Mouse (Mus musculus) MEL (cell line): ENCODE results near the gene Rpl18. TPM values are rescaled to one million over a fixed set of nuclear protein-coding genes. Genes with fewer than 3 reads are reported as not detected.
A peak's percentile ranks its signal among the peaks of the same experiment; 100 is the strongest.

ENCODE experiments used
- DNase-seq: peaks from one replicate; pipeline ENCODE4 v3.0.0; 2011; ENCODE audit warnings: low read depth, low spot score
- H3K27ac ChIP-seq: 2 replicates; pipeline ENCODE4 v1.5.1; 2012; ENCODE audit warnings: low read depth, mild to moderate bottlenecking, control low read depth, low read length, moderate library complexity; ENCODE audit not compliant: control insufficient read depth
- H3K27me3 ChIP-seq, 2 experiments: fragments of 150-350 bp in 1 of 2; sonication (generic) in 1 of 2; 2 replicates each; pipeline ENCODE4 v1.6.1; 2012; ENCODE audit warnings: low read length in 2 of 2, mild to moderate bottlenecking in 2 of 2, improper control_type of control experiment in 1 of 2, moderate library complexity in 1 of 2; ENCODE audit not compliant: insufficient read depth in 2 of 2, control insufficient read depth in 1 of 2
- H3K36me3 ChIP-seq, 2 experiments: 2 replicates each; pipeline ENCODE4 v1.6.1; 2012 to 2014; ENCODE audit warnings: low read length in 2 of 2, improper control_type of control experiment in 1 of 2, inconsistent platforms in 1 of 2, mild to moderate bottlenecking in 1 of 2; ENCODE audit not compliant: insufficient read depth in 2 of 2, control insufficient read depth in 1 of 2
- H3K4me1 ChIP-seq, 2 experiments: fragments of 150-350 bp in 1 of 2; sonication (generic) in 1 of 2; 2 replicates each; pipeline ENCODE4 v1.6.1; 2012; ENCODE audit warnings: low read length in 2 of 2, improper control_type of control experiment in 1 of 2, mild to moderate bottlenecking in 1 of 2; ENCODE audit not compliant: insufficient read depth in 2 of 2, control insufficient read depth in 1 of 2
- H3K4me3 ChIP-seq, 2 experiments: fragments of 150-350 bp in 1 of 2; sonication (generic) in 1 of 2; 2 replicates each; pipeline ENCODE4 v1.5.1; 2012; ENCODE audit warnings: low read depth in 2 of 2, low read length in 2 of 2, mild to moderate bottlenecking in 2 of 2, moderate library complexity in 2 of 2, control low read depth in 1 of 2, improper control_type of control experiment in 1 of 2; ENCODE audit not compliant: control insufficient read depth in 1 of 2, insufficient read depth in 1 of 2
- H3K79me2 ChIP-seq: 2 replicates; pipeline ENCODE4 v1.6.1; 2012; ENCODE audit warnings: mild to moderate bottlenecking, low read length, moderate library complexity; ENCODE audit not compliant: control insufficient read depth, poor library complexity, insufficient read depth
- H3K9ac ChIP-seq: 2 replicates; pipeline ENCODE4 v1.6.1; 2012; ENCODE audit warnings: low read depth, mild to moderate bottlenecking, control low read depth, low read length, moderate library complexity; ENCODE audit not compliant: control insufficient read depth, poor library complexity, severe bottlenecking
- H3K9me3 ChIP-seq: fragments of 150-350 bp; sonication (generic); replicated peaks from 2 replicates; pipeline ENCODE4 v1.6.1; 2012; ENCODE audit warnings: mild to moderate bottlenecking, low read length, improper control_type of control experiment, moderate library complexity; ENCODE audit not compliant: insufficient read depth
- BHLHE40 ChIP-seq: IDR thresholded peaks from 2 replicates; pipeline ENCODE4 v1.6.1; 2012; ENCODE audit warnings: low read depth, mild to moderate bottlenecking, inconsistent platforms, low read length, improper control_type of control experiment, borderline replicate concordance
- EP300 ChIP-seq, 2 experiments: IDR thresholded peaks; 2 replicates each; pipeline ENCODE4 v1.6.1; 2011; ENCODE audit warnings: improper control_type of control experiment in 2 of 2, low read length in 2 of 2, low read depth in 1 of 2, mild to moderate bottlenecking in 1 of 2
- ETS1 ChIP-seq: IDR thresholded peaks from 2 replicates; pipeline ENCODE4 v1.6.1; 2012; ENCODE audit warnings: low read depth, mild to moderate bottlenecking, inconsistent platforms, low read length, improper control_type of control experiment, moderate library complexity
- GABPA ChIP-seq: IDR thresholded peaks from 2 replicates; pipeline ENCODE4 v1.6.1; 2012; ENCODE audit warnings: low read depth, mild to moderate bottlenecking, inconsistent platforms, low read length, improper control_type of control experiment, moderate library complexity
- GATA1 ChIP-seq: IDR thresholded peaks from 2 replicates; pipeline ENCODE4 v1.6.1; 2011; ENCODE audit warnings: low read depth, low read length, improper control_type of control experiment
- HCFC1 ChIP-seq: IDR thresholded peaks from 2 replicates; pipeline ENCODE4 v1.6.1; 2012; ENCODE audit warnings: low read depth, mild to moderate bottlenecking, inconsistent platforms, low read length, improper control_type of control experiment, moderate library complexity
- JUND ChIP-seq: IDR thresholded peaks from 2 replicates; pipeline ENCODE4 v1.6.1; 2011; ENCODE audit warnings: low read depth, mild to moderate bottlenecking, improper control_type of control experiment, low read length
- MAZ ChIP-seq: IDR thresholded peaks from 2 replicates; pipeline ENCODE4 v1.6.1; 2012; ENCODE audit warnings: low read depth, mild to moderate bottlenecking, inconsistent platforms, low read length, improper control_type of control experiment
- MXI1 ChIP-seq: IDR thresholded peaks from 2 replicates; pipeline ENCODE4 v1.6.1; 2011; ENCODE audit warnings: mild to moderate bottlenecking, low read depth, low read length, improper control_type of control experiment
- MYC ChIP-seq: IDR thresholded peaks from 2 replicates; pipeline ENCODE4 v1.6.1; 2011; ENCODE audit warnings: low read depth, mild to moderate bottlenecking, low read length, improper control_type of control experiment, moderate library complexity
- NELFE ChIP-seq: IDR thresholded peaks from 2 replicates; pipeline ENCODE4 v1.6.1; 2011; ENCODE audit warnings: low read depth, low read length, improper control_type of control experiment
- NRF1 ChIP-seq: IDR thresholded peaks from 2 replicates; pipeline ENCODE4 v1.6.1; 2014; ENCODE audit warnings: low read depth, mild to moderate bottlenecking, inconsistent platforms, low read length, improper control_type of control experiment, moderate library complexity; ENCODE audit not compliant: poor library complexity, insufficient read depth, severe bottlenecking
- POLR2AphosphoS2 ChIP-seq: IDR thresholded peaks from 2 replicates; pipeline ENCODE4 v1.6.1; 2011; ENCODE audit warnings: low read length, improper control_type of control experiment
- RAD21 ChIP-seq: IDR thresholded peaks from 2 replicates; pipeline ENCODE4 v1.6.1; 2011; ENCODE audit warnings: mild to moderate bottlenecking, low read depth, low read length, improper control_type of control experiment
- RCOR1 ChIP-seq: IDR thresholded peaks from 2 replicates; pipeline ENCODE4 v1.6.1; 2012; ENCODE audit warnings: low read depth, mild to moderate bottlenecking, inconsistent platforms, low read length, improper control_type of control experiment
- SIN3A ChIP-seq: IDR thresholded peaks from 2 replicates; pipeline ENCODE4 v1.6.1; 2012; ENCODE audit warnings: low read length, improper control_type of control experiment, inconsistent platforms
- TAL1 ChIP-seq: IDR thresholded peaks from 2 replicates; pipeline ENCODE4 v1.6.1; 2012; ENCODE audit warnings: mild to moderate bottlenecking, inconsistent platforms, low read length, moderate library complexity, mixed read lengths
- TBP ChIP-seq: IDR thresholded peaks from 2 replicates; pipeline ENCODE4 v1.8.0; 2011; ENCODE audit warnings: low read depth, low read length, improper control_type of control experiment
- UBTF ChIP-seq: IDR thresholded peaks from 2 replicates; pipeline ENCODE4 v1.6.1; 2012; ENCODE audit warnings: low read depth, mild to moderate bottlenecking, inconsistent platforms, low read length, improper control_type of control experiment, moderate library complexity, borderline replicate concordance; ENCODE audit not compliant: insufficient read depth
- USF1 ChIP-seq: IDR thresholded peaks from 2 replicates; pipeline ENCODE4 v1.6.1; 2014; ENCODE audit warnings: low read depth, mild to moderate bottlenecking, inconsistent platforms, low read length, improper control_type of control experiment, moderate library complexity
- USF2 ChIP-seq, 2 experiments: IDR thresholded peaks; 2 replicates each; pipeline ENCODE4 v1.6.1; 2011 to 2012; ENCODE audit warnings: improper control_type of control experiment in 2 of 2, low read length in 2 of 2, borderline replicate concordance in 1 of 2, inconsistent platforms in 1 of 2, low read depth in 1 of 2, mild to moderate bottlenecking in 1 of 2; ENCODE audit not compliant: insufficient read depth in 1 of 2
- ZKSCAN1 ChIP-seq: IDR thresholded peaks from 2 replicates; pipeline ENCODE4 v1.6.1; 2012; ENCODE audit warnings: low read depth, mild to moderate bottlenecking, inconsistent platforms, low read length, improper control_type of control experiment, moderate library complexity
- polyA plus RNA-seq, 2 experiments: library from polyadenylated mRNA; stranded (reverse) in 1 of 2; unstranded in 1 of 2; fragments of >175 nt in 1 of 2; fragments of >200 nt in 1 of 2; gene quantifications; 2 replicates each; pipeline versions ENCODE4 v1.2.1 to v1.2.4; 2012; ENCODE audit warnings: low replicate concordance in 2 of 2, low read depth in 1 of 2; ENCODE audit not compliant: insufficient read length in 2 of 2, insufficient read depth in 1 of 2, missing spikeins in 1 of 2
- total RNA-seq: library from RNA; depleted of rRNA; stranded (reverse); fragments of 300-350 nt; gene quantifications from 2 replicates; pipeline ENCODE4 v1.2.3, GENCODE M21; 2012

The Rpl18 gene
- total and polyA plus RNA-seq, 3 experiments = 3,544 to 3,724 TPM; not detected in 1

DNA sequence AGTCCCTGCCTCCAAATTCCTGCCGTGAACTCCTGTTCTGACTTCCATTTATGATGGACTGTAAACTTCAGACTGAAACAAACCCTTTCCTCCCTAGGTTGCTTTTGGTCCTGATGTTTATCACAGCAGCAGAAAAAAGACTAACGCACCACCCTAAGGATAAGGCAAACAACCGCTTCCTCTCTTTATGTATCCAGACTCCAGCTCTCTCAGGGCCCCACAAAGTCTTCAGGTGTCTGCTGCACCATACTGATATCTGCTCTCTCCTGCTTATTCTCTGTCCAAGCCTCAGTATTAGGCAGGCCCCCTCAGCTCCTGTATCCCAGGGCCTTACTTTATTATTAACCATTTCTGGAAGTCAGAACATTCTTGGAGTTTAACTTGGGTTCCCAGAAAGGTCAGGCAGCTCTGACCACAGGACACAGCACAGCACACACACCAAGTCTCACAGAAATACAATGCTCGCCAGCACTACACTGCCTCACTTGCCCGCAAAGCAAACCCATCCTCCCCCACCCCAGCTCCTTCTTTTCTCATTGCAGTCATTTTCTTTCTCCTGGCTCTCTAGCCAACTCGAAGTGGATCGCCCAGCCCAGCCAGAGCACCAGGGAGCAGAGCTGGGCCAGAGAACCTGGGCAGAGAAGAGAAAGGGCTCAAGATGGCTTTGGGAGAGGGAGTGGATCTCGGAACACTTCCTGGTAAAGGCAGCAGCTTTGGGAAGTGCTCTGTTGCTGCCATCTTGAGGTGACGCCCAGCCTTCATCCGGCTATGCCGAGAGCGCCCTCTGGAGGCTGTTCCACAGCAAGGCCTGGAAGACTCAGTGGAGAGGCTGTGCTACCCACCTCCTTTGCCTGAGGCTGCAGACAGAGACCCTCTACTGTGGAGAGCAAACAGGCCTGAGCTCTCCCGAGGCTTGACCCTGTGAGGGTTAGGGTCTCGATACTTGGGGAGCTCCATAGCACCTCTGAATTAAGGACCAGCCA, 32.8 kb upstream of the Rpl18 start (continued):
- TF ChIP-seq NRF1 (no peak), TAL1 (no peak), EP300 (IDR thresholded peaks at IDR 0.05; ENCODE audit: low read depth in 1 of 2, low read length in 2 of 2) (peak; percentile 25 to 36; a peak in 3 of 4 replicates), MYC (no peak), BHLHE40 (no peak), USF1 (no peak), POLR2AphosphoS2 (no peak), RAD21 (peak; percentile 81), ZKSCAN1 (no peak), NELFE (peak; percentile 41), MAZ (no peak; the same call in 1 of the 2 replicates), JUND (no peak), SIN3A (peak; percentile 35; the same call in 1 of the 2 replicates), MXI1 (0 out of 2 replicates have a peak, but pooled peaks have one; percentile 23), USF2 (IDR thresholded peaks at IDR 0.05; ENCODE audit: borderline replicate concordance in 1 of 2, insufficient read depth in 1 of 2, low read depth in 1 of 2, low read length in 2 of 2) (no peak), RCOR1 (0 out of 2 replicates have a peak, but pooled peaks have one; percentile 7)

DNA sequence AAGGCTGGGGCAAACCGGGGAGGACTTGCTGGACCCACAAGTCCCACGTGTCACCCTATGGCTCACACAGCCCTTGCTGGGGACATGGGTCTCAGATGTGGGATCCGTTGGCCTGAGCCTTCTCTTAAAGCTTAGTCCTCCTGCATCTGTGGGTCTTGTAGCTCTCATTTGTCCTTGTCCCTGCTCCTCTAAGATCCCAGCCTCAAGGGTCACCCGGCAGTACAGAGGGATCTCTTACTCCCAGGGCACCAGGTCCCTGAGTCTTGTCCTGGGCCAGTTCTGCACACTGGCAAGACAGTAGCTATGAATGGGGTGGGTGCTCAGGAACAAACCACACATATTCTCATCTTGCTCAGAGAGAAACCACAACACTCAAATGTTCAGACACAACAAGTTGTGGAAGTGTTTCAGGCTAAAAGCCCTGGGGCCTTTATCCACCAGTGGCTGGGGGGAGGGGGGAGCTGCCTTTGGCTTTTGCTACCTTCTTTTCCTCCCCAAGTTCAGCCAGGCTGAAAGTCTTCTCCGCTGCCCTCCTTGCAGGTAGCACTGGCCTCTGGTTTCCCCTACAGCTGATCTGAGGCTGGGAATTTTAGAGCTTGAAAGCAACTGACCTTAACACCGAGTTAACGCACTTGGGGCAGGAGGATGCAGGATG, 31.7 kb upstream of the Rpl18 start, which contains the start of gene Ntn5:
Gene Ntn5 (plus strand): TSS at position 627 of the 655 bp plus-strand sequence.
- Histone ChIP-seq H3K79me2 (no peaks in the 10 kb centered on the region), H3K27me3 (peaks cover 0 to 3% of the 10 kb centered on the region in 2 experiments; a peak in 2 of 4 replicates), H3K9me3 (no peaks in the 10 kb centered on the region), H3K9ac (no peak within 1 kb of the TSS), H3K4me1 (peaks cover 13 to 20% of the 10 kb centered on the region in 2 experiments), H3K36me3 (peaks cover 0 to 17% of the 10 kb centered on the region in 2 experiments; a peak in 2 of 4 replicates), H3K27ac (no peak within 1 kb of the TSS), H3K4me3 (no peak within 1 kb of the TSS)
- no peak for TF ChIP-seq GATA1
- no peak for TF ChIP-seq GABPA
- no peak for TF ChIP-seq RCOR1
- TF ChIP-seq UBTF = no peak
- no peak for TF ChIP-seq HCFC1
- TF ChIP-seq RAD21 = no peak
- no peak for TF ChIP-seq NELFE
- TF ChIP-seq BHLHE40 = no peak
- no peak for TF ChIP-seq TBP
- TF ChIP-seq POLR2AphosphoS2 = no peak
- TF ChIP-seq ETS1 = no peak
- no peak for DNase-seq
